Mouse (Mus musculus) v-Abl transformed pro-B cells (cell line): ENCODE results near the gene Mfap5.

Source experiments
- in situ Hi-C, 2 experiments: fragments of 400-800 bp; cut with MboI; formaldehyde crosslinking; loops; one replicate each; pipeline ENCODE4 v1.15.1; 2025; ENCODE audit not compliant: unreplicated experiment in 2 of 2

Mfap5 gene

GRCm38 (mm10) chr6:122508494-122508893 lies 2.8 kb downstream of the Mfap5 start:
- in situ Hi-C loops: loop anchor here in 1 of 2 experiments (25.0 kb wide), 1 partner anchor 1754 kb away; no protein-coding TSS in a partner anchor

DNA sequence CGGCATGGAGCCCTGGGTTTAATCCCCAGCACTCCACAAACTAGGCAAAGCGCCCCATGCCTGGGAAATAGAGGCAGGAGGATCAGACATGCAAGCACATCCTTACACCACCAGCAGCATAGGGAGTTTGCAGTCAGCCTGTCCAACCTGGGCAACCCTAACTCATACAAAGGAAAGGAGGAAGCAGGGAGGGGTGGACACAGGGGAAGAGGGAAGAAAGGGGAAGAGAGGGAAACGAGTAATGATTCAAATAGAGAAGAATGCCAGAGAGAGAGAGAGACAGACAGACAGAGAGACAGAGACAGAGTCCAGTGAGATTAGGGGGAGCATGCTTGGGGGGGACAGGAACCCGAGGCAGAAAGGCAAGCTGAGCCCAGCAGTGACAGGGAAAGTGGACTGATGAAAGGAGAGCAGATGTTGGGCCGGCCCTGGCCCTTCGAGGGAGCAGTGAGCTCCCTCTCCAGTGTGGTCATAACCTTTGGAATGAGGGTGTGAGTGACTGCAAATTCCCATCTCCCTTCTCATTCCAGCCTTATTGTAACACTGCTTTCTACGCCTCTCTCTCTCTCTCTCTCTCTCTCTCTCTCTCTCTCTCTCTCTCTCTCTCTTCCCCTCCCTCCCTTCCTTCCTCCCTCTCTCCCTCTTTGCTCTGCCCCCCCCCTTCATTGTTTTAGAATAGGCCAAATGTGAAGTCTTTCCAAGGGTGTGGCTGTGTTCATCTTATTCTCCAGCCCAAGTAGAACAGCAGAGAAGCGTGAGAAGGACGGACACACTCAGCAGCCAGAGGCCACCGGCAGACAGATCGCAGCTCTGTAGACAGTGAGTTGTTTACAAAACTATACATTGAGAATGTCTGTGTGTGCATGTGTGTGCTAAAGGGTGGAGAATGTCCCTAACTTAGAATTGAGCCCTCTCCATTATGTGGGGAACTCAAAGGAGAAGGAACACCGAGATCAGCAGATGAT lies 7.6 kb downstream of the Mfap5 start:
- in situ Hi-C loops: loop anchor here in 1 of 2 experiments (25.0 kb wide), 1 partner anchor 1749 kb away; no protein-coding TSS in a partner anchor

DNA sequence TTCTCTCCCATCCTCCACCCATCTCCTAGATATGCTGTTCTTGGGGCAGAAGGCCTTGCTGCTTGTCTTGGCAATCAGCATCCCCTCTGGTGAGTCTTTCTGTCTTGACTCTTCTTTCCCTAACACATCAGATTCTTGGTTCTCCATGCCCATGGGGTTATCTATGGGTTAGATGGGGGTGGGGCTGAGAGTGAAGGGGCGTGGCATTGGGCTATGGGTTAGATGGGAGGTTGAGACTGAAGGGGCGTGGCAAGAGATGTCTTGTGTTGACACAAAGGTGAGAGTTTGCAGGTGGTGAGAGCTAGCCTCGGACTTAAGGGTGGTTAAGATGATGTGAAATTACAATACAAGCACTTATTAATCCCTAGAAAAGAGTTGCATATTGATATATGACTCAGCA lies 8.7 kb downstream of the Mfap5 start:
- in situ Hi-C loops: loop anchor here in 1 of 2 experiments (25.0 kb wide), 1 partner anchor 1748 kb away; no protein-coding TSS in a partner anchor

DNA sequence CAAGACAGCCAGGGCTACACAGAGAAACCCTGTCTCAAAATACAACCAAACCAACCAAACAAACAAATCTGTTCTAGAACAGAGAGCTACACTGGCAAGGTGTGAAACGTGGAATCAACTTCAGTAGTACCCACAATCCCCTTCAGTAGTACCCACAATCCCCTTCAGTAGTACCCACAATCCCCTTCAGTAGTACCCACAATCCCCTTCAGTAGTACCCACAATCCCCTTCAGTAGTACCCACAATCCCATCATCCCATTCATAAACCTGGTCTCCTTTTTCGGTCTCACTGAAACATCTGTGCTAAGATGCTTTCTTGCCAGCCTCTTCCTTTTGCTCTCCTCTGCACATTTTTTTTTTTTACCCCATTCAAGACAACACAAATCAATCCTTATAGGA lies 10.1 kb downstream of the Mfap5 start:
- in situ Hi-C loops: loop anchor here (5.0 to 25.0 kb wide), 2 partner anchors 118 to 1747 kb away; no protein-coding TSS in a partner anchor

GRCm38 (mm10) chr6:122517668-122518067 lies 12.0 kb downstream of the Mfap5 start:
- in situ Hi-C loops: loop anchor here (5.0 to 25.0 kb wide), 2 partner anchors 120 to 1745 kb away; no protein-coding TSS in a partner anchor

- in situ Hi-C loops: loop anchor here (5.0 to 25.0 kb wide), 2 partner anchors 122 to 1743 kb away; no protein-coding TSS in a partner anchor
These were observed 13.7 kb downstream of the Mfap5 start for GRCm38 (mm10) chr6:122519384-122519783.

DNA sequence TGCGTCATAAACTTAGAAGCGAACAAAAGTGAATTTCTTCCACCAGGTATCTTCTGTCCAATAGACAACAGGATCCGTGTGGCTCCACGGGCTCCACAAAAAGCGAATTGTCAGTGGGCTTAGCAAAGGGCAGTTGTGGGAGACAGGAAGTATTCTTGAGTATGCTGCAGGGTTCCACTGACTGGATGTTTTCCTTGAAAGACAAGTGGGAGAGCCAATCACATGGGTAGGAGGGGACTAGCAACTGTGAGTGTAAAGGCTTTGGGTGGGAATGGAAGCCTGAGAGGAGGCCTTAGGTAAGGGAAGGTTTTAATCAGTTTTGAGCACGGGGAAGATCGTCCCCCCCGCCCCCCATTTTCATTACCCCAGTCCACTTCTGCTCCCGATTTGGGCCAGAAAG lies 16.9 kb downstream of the Mfap5 start:
- in situ Hi-C loops: loop anchor here in 1 of 2 experiments (25.0 kb wide), 1 partner anchor 1740 kb away; no protein-coding TSS in a partner anchor

DNA sequence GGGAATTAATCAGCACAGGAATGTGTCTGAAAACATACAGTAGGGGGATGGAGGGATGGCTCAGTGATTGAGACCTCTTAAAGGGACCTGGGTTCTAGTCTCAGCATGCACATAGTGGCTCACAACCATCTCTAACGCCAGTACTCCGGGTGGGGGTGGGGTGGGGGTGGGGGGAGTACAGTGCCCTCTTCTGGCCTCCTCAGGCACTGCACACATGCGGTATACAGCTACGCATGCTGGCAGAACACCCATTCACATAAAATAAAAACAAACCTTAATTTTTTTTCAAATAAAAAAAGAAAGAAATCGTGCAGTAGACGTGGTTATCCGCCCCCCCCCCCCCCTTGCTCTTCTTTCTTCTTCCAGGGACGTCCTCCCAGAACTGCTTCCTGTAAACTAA lies 17.6 kb downstream of the Mfap5 start:
- in situ Hi-C loops: loop anchor here in 1 of 2 experiments (25.0 kb wide), 1 partner anchor 1739 kb away; no protein-coding TSS in a partner anchor

DNA sequence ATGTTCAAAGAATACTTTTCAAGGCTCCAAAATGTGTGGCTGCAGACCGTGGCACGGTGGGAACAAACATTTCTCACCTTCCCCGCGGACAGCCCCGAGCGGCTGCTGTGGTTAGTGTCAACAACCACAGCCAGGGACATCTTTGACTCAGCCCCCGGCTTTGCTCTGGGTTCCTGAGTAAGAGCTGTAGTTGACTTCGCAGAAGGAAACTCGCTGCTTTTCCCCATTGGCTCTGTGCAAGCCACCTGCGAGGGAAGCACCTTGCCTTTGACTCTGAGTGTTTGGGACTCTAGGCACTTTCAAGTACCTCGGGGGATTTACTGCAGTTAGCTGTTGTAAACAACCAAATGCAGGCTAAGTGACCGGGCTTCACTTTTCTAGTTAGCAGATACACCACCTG lies 22.0 kb downstream of the Mfap5 start:
- in situ Hi-C loops: loop anchor here (5.0 to 25.0 kb wide), 3 partner anchors 35 to 1435 kb away; partner anchors contain the start of gene Usp18 (in 1 of the 2)

- in situ Hi-C loops: loop anchor here (5.0 to 25.0 kb wide), 3 partner anchors 34 to 1434 kb away; partner anchors contain the start of gene Usp18 (in 1 of the 2)
These were observed 22.5 kb downstream of the Mfap5 start for GRCm38 (mm10) chr6:122528136-122528535.

GRCm38 (mm10) chr6:122531466-122532174 lies 26.0 kb downstream of the Mfap5 start:
- in situ Hi-C loops: loop anchor here (5.0 to 25.0 kb wide), 3 partner anchors 71 to 1431 kb away; partner anchors contain the start of genes Apobec1 (in 1 of the 2) and Usp18 (in 1 of the 2)

DNA sequence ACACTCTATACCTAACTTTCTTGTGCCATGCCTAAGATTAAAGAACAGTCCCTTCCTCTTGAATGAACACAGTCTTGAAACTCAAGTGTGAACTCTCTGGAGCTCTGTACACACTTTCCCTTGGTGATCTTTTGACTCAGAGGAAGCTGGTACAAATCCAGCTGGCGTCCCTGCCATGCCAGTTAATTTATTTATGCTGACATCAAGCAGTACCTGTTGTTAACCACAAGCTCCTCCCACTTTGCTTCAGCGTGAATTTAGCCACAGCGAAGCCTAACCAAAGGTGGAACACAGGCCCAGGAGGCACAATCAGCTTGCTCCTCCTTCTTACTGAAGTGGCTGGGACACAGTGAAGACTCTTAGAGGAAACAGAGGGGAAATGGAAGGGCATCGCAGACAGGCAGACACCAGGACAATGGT lies 27.2 kb downstream of the Mfap5 start:
- in situ Hi-C loops: loop anchor here (5.0 to 25.0 kb wide), 3 partner anchors 69 to 1429 kb away; partner anchors contain the start of genes Apobec1 (in 1 of the 2) and Usp18 (in 1 of the 2)

DNA sequence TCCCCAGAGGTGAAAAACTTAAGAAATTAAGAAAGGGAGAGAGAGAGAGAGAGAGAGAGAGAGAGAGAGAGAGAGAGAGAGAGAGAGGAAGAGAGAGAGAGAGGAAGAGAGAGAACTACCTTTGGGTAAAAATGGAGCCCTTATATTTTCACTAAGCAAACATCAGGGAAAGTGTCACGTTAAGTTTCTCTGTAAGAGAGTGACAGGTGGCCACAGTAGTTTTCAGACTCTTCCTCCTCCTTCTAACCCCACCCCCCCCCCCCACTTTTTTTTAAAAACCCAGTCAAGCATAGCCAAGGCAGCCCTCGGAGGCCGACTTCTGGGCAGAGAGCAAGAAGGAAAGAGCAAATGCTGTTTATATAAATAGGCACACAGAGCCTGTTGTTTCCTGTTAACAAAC lies 28.4 kb downstream of the Mfap5 start:
- in situ Hi-C loops: loop anchor here (5.0 to 25.0 kb wide), 3 partner anchors 68 to 1428 kb away; partner anchors contain the start of genes Apobec1 (in 1 of the 2) and Usp18 (in 1 of the 2)

DNA sequence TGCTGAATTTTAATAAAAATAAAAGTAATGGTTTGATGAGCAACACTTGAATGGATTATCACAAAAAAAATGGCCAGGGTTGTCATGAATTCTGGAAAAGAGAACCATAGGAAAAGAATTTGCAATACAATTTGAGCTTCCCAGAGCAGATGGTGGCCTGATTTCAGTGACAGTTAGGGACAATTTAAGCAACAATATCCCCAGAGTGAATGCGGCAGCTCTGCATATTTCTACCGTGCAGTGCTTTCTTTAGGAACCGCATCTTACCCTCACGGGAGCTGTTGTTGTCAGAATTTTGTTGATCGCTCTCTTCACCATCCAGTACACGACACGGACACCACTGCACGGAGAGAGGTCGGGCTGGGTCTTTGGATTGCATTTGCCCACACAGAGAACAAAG lies 33.9 kb downstream of the Mfap5 start:
- in situ Hi-C loops: loop anchor here (25.0 kb wide), 2 partner anchors 1302 to 1423 kb away; partner anchors contain the start of gene Usp18 (in 1 of the 2)

GRCm38 (mm10) chr6:122542459-122542858 lies 36.8 kb downstream of the Mfap5 start:
- in situ Hi-C loops: loop anchor here (25.0 kb wide), 2 partner anchors 1305 to 1420 kb away; partner anchors contain the start of gene Usp18 (in 1 of the 2)

- in situ Hi-C loops: loop anchor here (25.0 kb wide), 2 partner anchors 1306 to 1419 kb away; partner anchors contain the start of gene Usp18 (in 1 of the 2)
These were observed 37.9 kb downstream of the Mfap5 start for GRCm38 (mm10) chr6:122543574-122543973.

DNA sequence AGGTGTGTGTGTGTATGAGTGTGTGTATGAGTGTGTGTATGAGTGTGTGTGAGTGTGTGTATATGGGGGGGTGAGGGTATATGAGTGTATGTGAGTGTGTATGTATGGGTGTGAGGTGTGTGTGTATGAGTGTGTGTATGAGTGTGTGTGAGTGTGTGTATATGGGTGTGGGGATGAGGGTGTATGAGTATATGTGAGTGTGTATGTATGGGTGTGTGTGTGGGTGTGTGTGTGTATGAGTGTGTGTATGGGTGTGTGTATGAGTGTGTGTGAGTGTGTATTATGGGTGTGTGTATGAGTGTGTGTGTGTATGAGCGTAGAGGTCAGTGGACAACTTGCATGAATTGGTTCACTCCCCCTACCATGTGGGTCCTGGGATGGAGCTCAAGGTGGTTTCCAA lies 39.0 kb downstream of the Mfap5 start:
- in situ Hi-C loops: loop anchor here (25.0 kb wide), 2 partner anchors 1307 to 1418 kb away; partner anchors contain the start of gene Usp18 (in 1 of the 2)

GRCm38 (mm10) chr6:122545289-122545882 lies 39.7 kb downstream of the Mfap5 start:
- in situ Hi-C loops: loop anchor here (25.0 kb wide), 2 partner anchors 1308 to 1417 kb away; partner anchors contain the start of gene Usp18 (in 1 of the 2)

- in situ Hi-C loops: loop anchor here (25.0 kb wide), 2 partner anchors 1309 to 1416 kb away; partner anchors contain the start of gene Usp18 (in 1 of the 2)
These were observed 40.3 kb downstream of the Mfap5 start for GRCm38 (mm10) chr6:122545948-122546347.
